Mouse (Mus musculus) embryonic facial prominence, embryonic 14.5 days (tissue): ENCODE data around the gene Olfr316. TPM values are rescaled to one million over a fixed set of nuclear protein-coding genes. Genes with fewer than 3 reads are reported as not detected.
A peak's percentile ranks its signal among the peaks of the same experiment; 100 is the strongest.
"Not testable (repeated sequence)": the region's sequence is repeated elsewhere in the genome, so short reads cannot be mapped to it uniquely, and the experiment has no call there.

Experiments used
- ATAC-seq: fragments of 200-750 bp; cut with Nextera tagmentation; 2 replicates; pipeline ENCODE4 v1.8.0; 2017; ENCODE audit warnings: low read depth, moderate number of reproducible peaks, moderate TSS enrichment
- DNase-seq: peaks from one replicate; pipeline ENCODE4 v3.0.0-alpha.2; 2015; ENCODE audit warnings: low spot score
- H3K27ac ChIP-seq: fragments of 300-500 bp; sonication (generic); replicated peaks from 2 replicates; pipeline ENCODE4 v1.5.1; 2014; ENCODE audit warnings: low read depth, mild to moderate bottlenecking, low read length, moderate library complexity
- H3K27me3 ChIP-seq: fragments of 300-500 bp; sonication (generic); replicated peaks from 2 replicates; pipeline ENCODE4 v1.6.1; 2014; ENCODE audit warnings: low read length; ENCODE audit not compliant: control insufficient read depth, insufficient read depth
- H3K36me3 ChIP-seq: fragments of 300-500 bp; sonication (generic); 2 replicates; pipeline ENCODE4 v1.6.1; 2014; ENCODE audit warnings: low read length, mixed read lengths; ENCODE audit not compliant: control insufficient read depth, insufficient read depth
- H3K4me1 ChIP-seq: fragments of 300-500 bp; sonication (generic); 2 replicates; pipeline ENCODE4 v1.6.1; 2014; ENCODE audit warnings: antibody characterized with exemption, low read length; ENCODE audit not compliant: control insufficient read depth, insufficient read depth
- H3K4me2 ChIP-seq: fragments of 300-500 bp; sonication (generic); 2 replicates; pipeline ENCODE4 v1.6.1; 2014; ENCODE audit warnings: low read depth, mild to moderate bottlenecking, low read length, moderate library complexity, mixed read lengths
- H3K4me3 ChIP-seq: fragments of 300-500 bp; sonication (generic); 2 replicates; pipeline ENCODE4 v1.5.1; 2014; ENCODE audit warnings: low read depth, mild to moderate bottlenecking, low read length
- H3K9ac ChIP-seq: fragments of 300-500 bp; sonication (generic); 2 replicates; pipeline ENCODE4 v1.6.1; 2014; ENCODE audit warnings: low read depth, mild to moderate bottlenecking, low read length, moderate library complexity, mixed read lengths
- H3K9me3 ChIP-seq: fragments of 300-500 bp; sonication (generic); 2 replicates; pipeline ENCODE4 v1.6.1; 2016; ENCODE audit warnings: low read length; ENCODE audit not compliant: control insufficient read depth
- WGBS: fragments of 180-500 bp; shearing (Covaris S2); extraction: QIAGEN DNeasy Blood & Tissue Kit; methylation state at CpG from one replicate; pipeline ENCODE4 v1.1.7; 2014; 5-methylcytosine and 5-hydroxymethylcytosine counted together
- polyA plus RNA-seq: library from polyadenylated mRNA; unstranded; fragments of >200 nt; fragmentation: Nextera tagmentation; extraction: Ambion mirVana; gene quantifications from 2 replicates; pipeline ENCODE4 v1.2.1, GENCODE M21; 2014

Gene Olfr316
- polyA plus RNA-seq: not detected in 2 replicates

DNA sequence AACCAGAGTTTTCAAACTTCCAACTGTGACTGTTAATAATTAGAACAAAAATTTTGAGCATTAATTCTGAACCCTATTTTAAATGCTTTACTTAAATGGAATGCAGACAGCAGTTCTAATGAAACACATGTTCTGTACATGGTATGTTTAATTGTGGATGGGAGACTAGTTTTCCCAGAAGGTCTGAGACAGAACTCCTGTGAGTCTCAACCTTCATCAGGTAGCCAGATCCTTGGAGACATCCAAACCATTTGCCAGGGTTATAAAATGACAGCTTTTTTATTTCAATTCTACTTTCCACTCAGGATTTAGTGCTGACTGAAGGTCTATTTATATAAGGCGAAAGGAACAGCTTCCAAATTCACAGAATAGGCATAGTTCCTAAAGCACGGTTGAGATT is at the start of gene Olfr316:
TSS of gene Olfr316 (plus strand) at position 301 of the 400 bp plus-strand sequence.
- Histone ChIP-seq H3K36me3 (no peaks in the 10 kb centered on the region), H3K4me3 (no peak within 1 kb of the TSS), H3K9ac (no peak within 1 kb of the TSS), H3K27me3 (no peaks in the 10 kb centered on the region), H3K27ac (no peak within 1 kb of the TSS), H3K4me2 (no peak within 1 kb of the TSS), H3K9me3 (no peaks in the 10 kb centered on the region), H3K4me1 (no peaks in the 10 kb centered on the region)
- no peak for DNase-seq
- ATAC-seq: no peak
- WGBS: 75% methylated on average over 2 of the region's 2 CpGs

DNA sequence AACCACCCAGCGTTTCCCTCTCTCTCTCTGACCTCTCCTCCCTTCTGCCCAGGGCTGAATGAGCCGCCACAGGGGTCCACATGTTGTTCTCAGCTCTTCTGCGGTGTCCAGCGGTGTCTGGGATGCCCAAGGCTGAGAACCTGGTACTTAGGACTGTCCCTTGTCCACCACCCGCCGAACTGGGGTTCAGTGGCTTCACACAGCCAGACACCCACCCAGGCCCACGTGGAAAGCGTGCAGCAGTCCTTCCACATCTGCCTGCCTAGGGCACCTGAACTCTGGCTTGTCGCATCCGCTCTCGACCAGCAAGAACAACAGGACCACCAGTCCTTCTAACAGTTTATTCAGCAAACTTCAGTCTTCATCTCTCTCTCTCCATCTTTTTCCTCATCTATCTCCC is 43.4 kb upstream of the Olfr316 start:
- H3K27ac ChIP-seq: no peak overlapping the region
- DNase-seq (no peak), ATAC-seq (no peak)
- H3K9me3 ChIP-seq: no peaks in the 10 kb centered on the region
- no peak overlapping the region for H3K9ac ChIP-seq
- H3K4me1 ChIP-seq: no peaks in the 10 kb centered on the region
- H3K36me3 ChIP-seq: no peaks in the 10 kb centered on the region
- H3K4me2 ChIP-seq: no peak overlapping the region
- no peaks in the 10 kb centered on the region for H3K27me3 ChIP-seq
- no peak overlapping the region for H3K4me3 ChIP-seq
- 82% methylated on average over 11 of the region's 11 CpGs for WGBS

DNA sequence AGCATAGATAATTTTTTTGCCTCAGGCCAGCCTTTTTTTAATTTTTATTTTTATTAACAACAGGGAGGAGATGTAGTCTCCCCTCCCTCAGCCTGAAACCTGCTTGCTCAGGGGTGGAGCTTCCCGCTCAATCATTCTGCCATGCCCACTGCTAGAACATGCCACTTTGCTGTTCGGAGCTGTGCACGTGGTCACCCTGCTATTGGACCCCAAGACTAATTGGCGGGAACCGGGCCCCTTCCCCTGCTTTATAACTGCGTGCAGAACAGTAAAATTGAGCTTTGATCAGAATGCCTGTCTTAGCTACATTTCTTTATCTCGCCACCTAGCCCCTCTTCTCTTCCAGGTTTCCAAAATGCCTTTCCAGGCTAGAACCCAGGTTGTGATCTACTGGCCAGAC is 34.8 kb upstream of the Olfr316 start:
- not testable (repeated sequence) for H3K36me3 ChIP-seq, DNase-seq, H3K4me3 ChIP-seq, H3K9ac ChIP-seq, H3K4me1 ChIP-seq, H3K27me3 ChIP-seq, H3K9me3 ChIP-seq, H3K27ac ChIP-seq, H3K4me2 ChIP-seq, ATAC-seq
- WGBS: 86% methylated on average over 6 of the region's 7 CpGs

DNA sequence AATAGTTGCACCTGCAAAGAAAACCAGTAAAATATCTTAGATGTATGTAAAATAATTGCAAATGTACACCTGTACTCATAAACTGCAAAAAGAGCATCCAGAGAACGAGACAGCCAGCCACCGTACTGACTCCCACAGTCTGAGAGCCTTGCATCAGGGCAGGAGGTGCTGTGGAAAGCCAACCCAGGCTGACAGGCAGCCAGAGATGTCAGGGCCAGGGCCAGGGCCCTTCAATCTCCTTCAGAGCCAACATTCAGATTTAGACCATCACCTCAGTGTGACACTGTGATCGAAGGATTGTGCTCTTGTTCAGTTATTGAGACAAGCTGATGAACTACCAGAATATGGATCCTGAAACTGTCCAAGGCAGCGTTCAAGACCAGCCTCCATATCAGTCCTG is 32.8 kb upstream of the Olfr316 start:
- ATAC-seq: no peak
- H3K9ac ChIP-seq: no peak overlapping the region
- WGBS: 85% methylated on average over 4 of the region's 4 CpGs

DNA sequence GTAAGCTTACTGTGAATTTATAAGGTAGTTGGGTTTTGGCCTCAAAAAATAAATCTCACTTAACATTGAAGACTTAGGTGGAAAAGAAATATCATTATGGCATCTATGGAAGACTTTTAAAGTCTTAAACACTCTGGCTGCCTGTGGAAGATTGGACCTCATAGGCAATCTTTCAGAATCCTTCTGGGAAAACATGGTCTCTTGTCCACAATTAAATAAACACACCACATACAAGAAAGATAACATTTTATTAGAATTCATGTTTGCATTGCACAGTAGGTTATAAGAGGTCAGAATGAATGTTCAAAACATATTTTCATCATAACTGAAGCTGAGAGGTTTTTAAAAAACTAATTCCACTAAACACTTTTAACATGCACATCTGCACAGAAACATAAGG is 28.6 kb upstream of the Olfr316 start, which contains the start of gene Olfr318:
TSS of gene Olfr318 (minus strand) at position 101 of the 400 bp plus-strand sequence.
- no peaks in the 10 kb centered on the region for H3K4me1 ChIP-seq
- H3K27me3 ChIP-seq: no peaks in the 10 kb centered on the region
- H3K9ac ChIP-seq: no peak within 1 kb of the TSS
- ATAC-seq: no peak
- no peak within 1 kb of the TSS for H3K4me3 ChIP-seq
- no peaks in the 10 kb centered on the region for H3K36me3 ChIP-seq
- no peaks in the 10 kb centered on the region for H3K9me3 ChIP-seq
- no peak within 1 kb of the TSS for H3K27ac ChIP-seq
- no peak within 1 kb of the TSS for H3K4me2 ChIP-seq
- DNase-seq: no peak

More for the DNA sequence above, 32.8 kb upstream of the Olfr316 start:
- no peaks in the 10 kb centered on the region for H3K36me3 ChIP-seq
- no peaks in the 10 kb centered on the region for H3K4me1 ChIP-seq
- no peak for DNase-seq
- no peak overlapping the region for H3K4me2 ChIP-seq
- no peak overlapping the region for H3K4me3 ChIP-seq
- no peaks in the 10 kb centered on the region for H3K9me3 ChIP-seq
- H3K27me3 ChIP-seq: no peaks in the 10 kb centered on the region
- no peak overlapping the region for H3K27ac ChIP-seq

DNA sequence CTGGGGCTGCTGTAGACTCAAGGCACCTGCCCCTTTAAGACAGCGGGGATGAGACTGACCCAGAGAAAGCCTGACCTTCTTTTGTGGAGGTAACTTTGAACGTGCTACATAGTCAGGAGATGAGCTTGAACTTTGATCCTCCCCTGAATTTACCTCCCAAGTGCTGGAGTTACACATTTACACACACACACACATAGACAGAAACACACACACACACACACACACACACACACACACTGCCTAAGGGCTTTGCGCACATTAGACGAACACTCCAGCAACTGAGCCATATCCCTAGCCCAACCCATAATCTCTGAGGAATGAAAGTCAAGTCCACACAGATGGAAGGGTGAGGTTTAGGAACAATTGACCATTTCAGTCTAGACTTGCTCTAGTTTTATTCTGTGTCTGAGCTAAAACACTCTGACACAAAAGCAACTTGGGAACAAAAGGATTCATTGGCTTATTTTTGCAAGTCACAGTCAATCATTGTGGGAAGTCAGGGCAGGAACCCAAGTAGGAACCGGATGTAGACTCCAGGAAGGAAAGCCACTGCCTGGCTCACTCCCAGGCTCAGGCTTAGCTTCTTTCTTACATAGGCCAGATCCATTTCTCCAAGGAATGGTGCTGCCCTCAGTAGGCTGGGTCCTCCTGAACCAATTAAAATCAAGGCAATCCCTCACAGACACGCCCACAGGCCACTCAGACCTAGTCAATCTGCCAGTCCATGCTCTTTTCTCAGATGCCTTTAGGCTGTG is 24.5 kb upstream of the Olfr316 start:
- not testable (repeated sequence) for H3K27me3 ChIP-seq, H3K27ac ChIP-seq, H3K36me3 ChIP-seq, H3K9me3 ChIP-seq, H3K9ac ChIP-seq, H3K4me2 ChIP-seq, DNase-seq, ATAC-seq, H3K4me1 ChIP-seq, H3K4me3 ChIP-seq
- WGBS: 69% methylated on average over 6 of the region's 6 CpGs

DNA sequence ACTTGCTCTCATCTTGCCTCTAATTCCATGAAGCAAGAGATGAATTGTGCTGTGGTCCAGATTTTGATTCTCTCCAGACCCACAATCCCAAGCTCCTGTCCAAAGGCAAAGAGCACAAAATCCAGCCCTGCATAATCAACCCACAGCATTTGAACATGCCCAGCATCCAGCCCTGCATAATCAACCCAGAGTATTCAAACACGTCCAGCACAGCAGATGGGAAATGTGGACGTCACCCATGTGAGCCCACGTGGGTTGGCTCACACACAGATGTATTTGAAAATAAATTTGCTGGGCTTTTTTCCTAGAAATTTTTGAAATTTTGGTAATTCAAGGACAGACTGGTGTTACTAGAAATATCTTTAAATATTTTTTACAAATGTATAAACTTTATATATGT is 19.2 kb upstream of the Olfr316 start:
- ATAC-seq (no peak), DNase-seq (no peak)
- WGBS: 50% methylated on average over 3 of the region's 3 CpGs
- Histone ChIP-seq H3K9ac (no peak overlapping the region), H3K4me1 (no peaks in the 10 kb centered on the region), H3K9me3 (no peaks in the 10 kb centered on the region), H3K27me3 (no peaks in the 10 kb centered on the region), H3K27ac (no peak overlapping the region), H3K36me3 (no peaks in the 10 kb centered on the region), H3K4me2 (no peak overlapping the region), H3K4me3 (no peak overlapping the region)

DNA sequence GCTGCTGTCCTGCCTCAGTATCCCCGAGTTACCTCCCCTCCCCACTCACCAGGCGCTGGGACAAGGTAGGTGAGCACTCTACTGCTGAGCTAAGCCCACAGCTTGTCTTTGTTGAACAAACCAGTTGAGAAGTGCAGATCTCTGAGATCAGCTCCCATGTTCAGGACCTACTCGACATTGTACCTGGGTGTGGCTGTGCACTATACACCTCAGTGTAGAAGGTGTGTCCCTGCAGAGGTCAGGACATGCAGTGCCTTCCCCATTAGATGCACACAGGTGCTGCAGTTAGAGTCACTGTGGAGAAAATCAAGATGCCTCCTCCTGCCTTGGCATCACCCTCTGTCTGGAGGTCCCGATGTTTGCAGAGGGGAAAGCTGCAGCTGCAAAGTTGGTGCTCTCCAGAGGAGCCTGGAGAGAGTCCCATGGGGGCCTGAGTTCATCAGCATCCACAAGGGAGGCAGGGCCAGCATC is 13.7 kb upstream of the Olfr316 start, which contains the start of gene Olfr317:
TSS of gene Olfr317 (minus strand) at position 421 of the 471 bp plus-strand sequence.
- Histone ChIP-seq H3K4me3 (no peak within 1 kb of the TSS), H3K36me3 (no peaks in the 10 kb centered on the region), H3K27ac (no peak within 1 kb of the TSS), H3K4me1 (no peaks in the 10 kb centered on the region), H3K27me3 (no peaks in the 10 kb centered on the region), H3K9me3 (no peaks in the 10 kb centered on the region), H3K4me2 (no peak within 1 kb of the TSS), H3K9ac (no peak within 1 kb of the TSS)
- peak; percentile 7 for DNase-seq
- WGBS: 73% methylated on average over 4 of the region's 4 CpGs
- no peak for ATAC-seq

DNA sequence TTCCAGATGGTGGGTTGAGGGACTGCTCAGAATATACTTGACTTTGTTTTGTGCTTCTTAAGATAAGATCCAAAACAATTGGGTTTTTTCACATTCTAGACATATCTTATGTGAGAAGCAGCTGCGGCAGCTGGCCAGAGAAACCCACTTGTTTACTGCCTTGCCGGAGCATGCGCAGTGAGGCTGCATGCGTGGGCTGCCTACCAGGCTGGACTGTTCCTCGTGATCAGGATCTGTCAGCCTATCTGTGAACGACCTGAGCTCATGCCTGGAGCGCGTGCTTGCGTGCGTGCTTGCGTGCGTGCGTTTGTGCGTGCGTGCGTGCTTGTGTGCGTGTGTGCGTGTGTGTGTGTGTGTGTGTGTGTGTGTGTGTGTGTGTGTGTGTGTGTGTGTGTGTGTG is 1.4 kb upstream of the Olfr316 start:
- not testable (repeated sequence) for H3K4me1 ChIP-seq, ATAC-seq, H3K27ac ChIP-seq, DNase-seq, H3K4me2 ChIP-seq, H3K4me3 ChIP-seq, H3K9me3 ChIP-seq, H3K36me3 ChIP-seq, H3K27me3 ChIP-seq, H3K9ac ChIP-seq
- WGBS: 89% methylated on average over 18 of the region's 18 CpGs
